Mouse (Mus musculus): ENCODE measurements around the gene Rab44.

DNA sequence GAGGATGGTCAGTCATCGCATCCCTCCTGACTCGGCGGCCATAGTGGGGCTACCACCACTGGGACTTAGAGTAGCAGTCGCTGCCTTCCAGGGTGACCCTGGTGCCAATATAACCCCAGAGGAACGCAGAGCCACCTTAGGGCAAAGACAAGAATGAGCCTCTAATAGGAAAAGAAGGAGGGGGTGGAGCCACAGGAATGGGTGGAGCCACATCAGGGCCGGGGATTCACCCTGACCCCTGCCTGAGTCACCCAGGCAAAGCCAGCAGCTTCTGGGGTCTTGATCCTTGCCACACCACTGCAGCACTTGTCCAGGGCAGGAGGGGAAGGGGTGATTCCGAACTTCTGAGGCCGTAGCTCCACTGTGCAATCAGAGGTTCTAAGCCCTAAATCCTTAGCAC lies 30.4 kb upstream of the Rab44 start:
- TF ChIP-seq POLR2A (IDR thresholded peaks at IDR 0.05; ENCODE audit: control insufficient read depth, low read depth, low read length) (no peak), CTCF (IDR thresholded peaks at IDR 0.05; ENCODE audit: control insufficient read depth, insufficient read depth, insufficient replicate concordance, low read depth, low read length) (no peak)
